Mouse (Mus musculus) limb, embryonic 15.5 days (tissue): ENCODE measurements around the gene 1700019A02Rik. TPM values are rescaled to one million over a fixed set of nuclear protein-coding genes. Genes with fewer than 3 reads are reported as not detected.

Source experiments
- ATAC-seq: fragments of 200-750 bp; cut with Nextera tagmentation; 2 replicates; pipeline ENCODE4 v1.8.0; 2017; ENCODE audit warnings: low read depth, moderate TSS enrichment; ENCODE audit not compliant: insufficient number of reproducible peaks, low FRiP score, low TSS enrichment
- H3K27ac ChIP-seq: fragments of 300-500 bp; sonication (generic); 2 replicates; pipeline ENCODE4 v1.5.1; 2015; ENCODE audit warnings: moderate library complexity, mild to moderate bottlenecking, inconsistent platforms
- H3K27me3 ChIP-seq: fragments of 300-500 bp; sonication (generic); 2 replicates; pipeline ENCODE4 v1.6.1; 2015; ENCODE audit warnings: inconsistent platforms
- H3K36me3 ChIP-seq: fragments of 300-500 bp; sonication (generic); 2 replicates; pipeline ENCODE4 v1.6.1; 2015; ENCODE audit warnings: inconsistent platforms
- H3K4me1 ChIP-seq: fragments of 300-500 bp; sonication (generic); 2 replicates; pipeline ENCODE4 v1.6.1; 2015; ENCODE audit warnings: inconsistent platforms
- H3K4me2 ChIP-seq: fragments of 300-500 bp; sonication (generic); 2 replicates; pipeline ENCODE4 v1.6.1; 2015; ENCODE audit warnings: mild to moderate bottlenecking, inconsistent platforms
- H3K4me3 ChIP-seq: fragments of 300-500 bp; sonication (generic); 2 replicates; pipeline ENCODE4 v1.5.1; 2015; ENCODE audit warnings: mild to moderate bottlenecking, inconsistent platforms
- H3K9ac ChIP-seq: fragments of 300-500 bp; sonication (generic); 2 replicates; pipeline ENCODE4 v1.6.1; 2015; ENCODE audit warnings: inconsistent platforms
- H3K9me3 ChIP-seq: fragments of 300-500 bp; sonication (generic); 2 replicates; pipeline ENCODE4 v1.6.1; 2016; ENCODE audit warnings: inconsistent platforms
- WGBS: fragments of 180-500 bp; shearing (Covaris S2); methylation state at CpG from one replicate; pipeline ENCODE4 v1.1.7; 2015; 5-methylcytosine and 5-hydroxymethylcytosine counted together
- polyA plus RNA-seq: library from polyadenylated mRNA; unstranded; fragments of >200 nt; fragmentation: Nextera tagmentation; extraction: Ambion mirVana; gene quantifications from 2 replicates; pipeline ENCODE4 v1.2.1, GENCODE M21; 2015

The 1700019A02Rik gene
- polyA plus RNA-seq, 1 experiment from 2014 or later: not detected

- no peak for ATAC-seq
- no peak overlapping the region for H3K4me3 ChIP-seq
- no peaks in the 10 kb centered on the region for H3K27me3 ChIP-seq
- H3K4me1 ChIP-seq: no peaks in the 10 kb centered on the region
- H3K27ac ChIP-seq: no peak overlapping the region
- H3K9ac ChIP-seq: no peak overlapping the region
- H3K9me3 ChIP-seq: no peaks in the 10 kb centered on the region
- no peaks in the 10 kb centered on the region for H3K36me3 ChIP-seq
- WGBS: 91% methylated on average over 1 of the region's 1 CpGs
- H3K4me2 ChIP-seq: no peak overlapping the region
Observed at GRCm38 (mm10) chr1:53110561-53110960, 76.9 kb downstream of the 1700019A02Rik start.

Other genes starting within 250 kb of the 1700019A02Rik start
- 2.5 and 3.6 TPM in 2 replicates for gene 1700019D03Rik, start 167.5 kb downstream of the 1700019A02Rik start, polyA plus RNA-seq
- 9.1 and 12.7 TPM in 2 replicates for gene Mstn, start 126.0 kb downstream of the 1700019A02Rik start, polyA plus RNA-seq
- 13.9 and 16.5 TPM in 2 replicates for gene Pms1, start 109.4 kb upstream of the 1700019A02Rik start, polyA plus RNA-seq
- 34.3 and 34.9 TPM in 2 replicates for gene Ormdl1, start 109.5 kb upstream of the 1700019A02Rik start, polyA plus RNA-seq
- gene Gm28778, start 109.5 kb upstream of the 1700019A02Rik start, polyA plus RNA-seq: not detected in 2 replicates
- 15.3 and 17.8 TPM in 2 replicates for gene Osgepl1, start 126.0 kb upstream of the 1700019A02Rik start, polyA plus RNA-seq
- gene Asdurf, start 165.0 kb upstream of the 1700019A02Rik start, polyA plus RNA-seq: 10.5 TPM in 1 of 2 replicates, not detected in the other
- gene Gm28551, start 165.0 kb upstream of the 1700019A02Rik start, polyA plus RNA-seq: 0.61 and 0.73 TPM in 2 replicates
- gene Asnsd1, start 165.1 kb upstream of the 1700019A02Rik start, polyA plus RNA-seq: 65.3 and 68.2 TPM in 2 replicates